Mouse (Mus musculus) hindbrain, embryonic 15.5 days (tissue): ENCODE data around the gene Prom2. TPM values are rescaled to one million over a fixed set of nuclear protein-coding genes. Genes with fewer than 3 reads are reported as not detected.

Experiments
- ATAC-seq: fragments of 200-750 bp; cut with Nextera tagmentation; 2 replicates; pipeline ENCODE4 v1.8.0; 2017; ENCODE audit warnings: low read depth, moderate number of reproducible peaks, moderate TSS enrichment; ENCODE audit not compliant: low FRiP score
- H3K27ac ChIP-seq: fragments of 300-500 bp; sonication (generic); replicated peaks from 2 replicates; pipeline ENCODE4 v1.5.1; 2015; ENCODE audit warnings: mild to moderate bottlenecking, inconsistent platforms
- H3K27me3 ChIP-seq: fragments of 300-500 bp; sonication (generic); 2 replicates; pipeline ENCODE4 v1.6.1; 2015; ENCODE audit warnings: control low read depth, inconsistent platforms
- H3K36me3 ChIP-seq: fragments of 300-500 bp; sonication (generic); 2 replicates; pipeline ENCODE4 v1.6.1; 2015; ENCODE audit warnings: control low read depth, inconsistent platforms
- H3K4me1 ChIP-seq: fragments of 300-500 bp; sonication (generic); replicated peaks from 2 replicates; pipeline ENCODE4 v1.6.1; 2015; ENCODE audit warnings: control low read depth, inconsistent platforms
- H3K4me2 ChIP-seq: fragments of 300-500 bp; sonication (generic); 2 replicates; pipeline ENCODE4 v1.6.1; 2015; ENCODE audit warnings: moderate library complexity, mild to moderate bottlenecking, inconsistent platforms
- H3K4me3 ChIP-seq: fragments of 300-500 bp; sonication (generic); 2 replicates; pipeline ENCODE4 v1.5.1; 2015; ENCODE audit warnings: mild to moderate bottlenecking, inconsistent platforms
- H3K9ac ChIP-seq: fragments of 300-500 bp; sonication (generic); 2 replicates; pipeline ENCODE4 v1.6.1; 2015; ENCODE audit warnings: inconsistent platforms
- H3K9me3 ChIP-seq: fragments of 300-500 bp; sonication (generic); 2 replicates; pipeline ENCODE4 v1.6.1; 2016; ENCODE audit warnings: control low read depth, inconsistent platforms
- WGBS: fragments of 180-500 bp; shearing (Covaris S2); methylation state at CpG from one replicate; pipeline ENCODE4 v1.1.7; 2015; 5-methylcytosine and 5-hydroxymethylcytosine counted together
- polyA plus RNA-seq: library from polyadenylated mRNA; unstranded; fragments of >200 nt; fragmentation: Nextera tagmentation; extraction: Ambion mirVana; gene quantifications from 2 replicates; pipeline ENCODE4 v1.2.1, GENCODE M21; 2015

The Prom2 gene
- polyA plus RNA-seq, 1 experiment from 2014 or later = 0.09 TPM

GRCm38 (mm10) chr2:127521172-127522005 is 19.9 kb downstream of the Prom2 start:
- H3K4me1 ChIP-seq = peaks cover 62% of the 10 kb centered on the region
- peak; percentile 67 for ATAC-seq
- H3K9ac ChIP-seq = peak overlapping the region; percentile 43
- H3K4me2 ChIP-seq = peak overlapping the region; percentile 56
- no peaks in the 10 kb centered on the region for H3K36me3 ChIP-seq
- H3K27me3 ChIP-seq = no peaks in the 10 kb centered on the region
- WGBS = 2% methylated on average over 18 of the region's 18 CpGs
- no peaks in the 10 kb centered on the region for H3K9me3 ChIP-seq
- H3K4me3 ChIP-seq = peak overlapping the region; percentile 42
- H3K27ac ChIP-seq = peak overlapping the region; percentile 84

GRCm38 (mm10) chr2:127520123-127520522 is 21.1 kb downstream of the Prom2 start:
- Histone ChIP-seq H3K27ac (no peak overlapping the region), H3K9me3 (no peaks in the 10 kb centered on the region), H3K4me2 (peak overlapping the region; percentile 56), H3K9ac (peak overlapping the region; percentile 43; the same call in 1 of the 2 replicates), H3K36me3 (no peaks in the 10 kb centered on the region), H3K4me3 (peak overlapping the region; percentile 42), H3K27me3 (no peaks in the 10 kb centered on the region), H3K4me1 (peaks cover 62% of the 10 kb centered on the region)
- no peak for ATAC-seq

- no peak for ATAC-seq
- Histone ChIP-seq H3K9me3 (no peaks in the 10 kb centered on the region), H3K27me3 (no peaks in the 10 kb centered on the region), H3K4me2 (peak overlapping the region; percentile 56), H3K36me3 (no peaks in the 10 kb centered on the region), H3K4me3 (no peak overlapping the region), H3K4me1 (peaks cover 62% of the 10 kb centered on the region), H3K9ac (no peak overlapping the region), H3K27ac (no peak overlapping the region)
- 85% methylated on average over 5 of the region's 5 CpGs for WGBS
Observed at GRCm38 (mm10) chr2:127519308-127519707, 22.0 kb downstream of the Prom2 start.

- H3K27me3 ChIP-seq = no peaks in the 10 kb centered on the region
- H3K36me3 ChIP-seq = no peaks in the 10 kb centered on the region
- no peak overlapping the region for H3K4me3 ChIP-seq
- H3K9ac ChIP-seq = no peak overlapping the region
- 71% methylated on average over 3 of the region's 3 CpGs for WGBS
- ATAC-seq = no peak
- no peak overlapping the region for H3K27ac ChIP-seq
- H3K4me1 ChIP-seq = peaks cover 58% of the 10 kb centered on the region
- no peaks in the 10 kb centered on the region for H3K9me3 ChIP-seq
- H3K4me2 ChIP-seq = peak overlapping the region; percentile 56
Observed at GRCm38 (mm10) chr2:127518831-127519230, 22.4 kb downstream of the Prom2 start.

GRCm38 (mm10) chr2:127518273-127518672 is 23.0 kb downstream of the Prom2 start:
- H3K4me1 ChIP-seq = peaks cover 57% of the 10 kb centered on the region
- ATAC-seq = no peak
- H3K27ac ChIP-seq = no peak overlapping the region
- H3K9me3 ChIP-seq = no peaks in the 10 kb centered on the region
- peak overlapping the region; percentile 56; the same call in 1 of the 2 replicates for H3K4me2 ChIP-seq
- H3K4me3 ChIP-seq = no peak overlapping the region
- H3K9ac ChIP-seq = no peak overlapping the region; the same call in 1 of the 2 replicates
- H3K36me3 ChIP-seq = no peaks in the 10 kb centered on the region
- WGBS = 28% methylated on average over 3 of the region's 3 CpGs
- no peaks in the 10 kb centered on the region for H3K27me3 ChIP-seq

- 71% methylated on average over 8 of the region's 8 CpGs for WGBS
- ATAC-seq = no peak
- Histone ChIP-seq H3K27ac (no peak overlapping the region), H3K36me3 (no peaks in the 10 kb centered on the region), H3K4me2 (no peak overlapping the region), H3K4me1 (peaks cover 46% of the 10 kb centered on the region), H3K9me3 (no peaks in the 10 kb centered on the region), H3K27me3 (no peaks in the 10 kb centered on the region), H3K4me3 (no peak overlapping the region), H3K9ac (no peak overlapping the region)
Observed at GRCm38 (mm10) chr2:127517081-127517480, 24.2 kb downstream of the Prom2 start.

- Histone ChIP-seq H3K4me3 (no peak overlapping the region), H3K4me2 (no peak overlapping the region), H3K27me3 (no peaks in the 10 kb centered on the region), H3K9ac (no peak overlapping the region), H3K36me3 (no peaks in the 10 kb centered on the region), H3K4me1 (peaks cover 29% of the 10 kb centered on the region), H3K27ac (no peak overlapping the region), H3K9me3 (no peaks in the 10 kb centered on the region)
- ATAC-seq = no peak
- 83% methylated on average over 9 of the region's 9 CpGs for WGBS
Observed at GRCm38 (mm10) chr2:127514380-127515124, 26.7 kb downstream of the Prom2 start.

GRCm38 (mm10) chr2:127513244-127513643 is 28.0 kb downstream of the Prom2 start:
- Histone ChIP-seq H3K4me2 (no peak overlapping the region), H3K27me3 (no peaks in the 10 kb centered on the region), H3K4me1 (peaks cover 18% of the 10 kb centered on the region), H3K9ac (no peak overlapping the region), H3K9me3 (no peaks in the 10 kb centered on the region), H3K36me3 (no peaks in the 10 kb centered on the region), H3K4me3 (no peak overlapping the region), H3K27ac (no peak overlapping the region)
- WGBS = 57% methylated on average over 3 of the region's 3 CpGs
- ATAC-seq = no peak

GRCm38 (mm10) chr2:127511426-127511825 is 29.8 kb downstream of the Prom2 start:
- no peak for ATAC-seq
- peaks cover 6% of the 10 kb centered on the region; the same call in 1 of the 2 replicates for H3K4me1 ChIP-seq
- H3K4me3 ChIP-seq = no peak overlapping the region
- no peak overlapping the region for H3K4me2 ChIP-seq
- no peaks in the 10 kb centered on the region for H3K27me3 ChIP-seq
- WGBS = 36% methylated on average over 4 of the region's 4 CpGs
- H3K36me3 ChIP-seq = no peaks in the 10 kb centered on the region
- no peak overlapping the region for H3K9ac ChIP-seq
- no peaks in the 10 kb centered on the region for H3K9me3 ChIP-seq
- H3K27ac ChIP-seq = no peak overlapping the region

- Histone ChIP-seq H3K4me2 (no peak overlapping the region), H3K27ac (peak overlapping the region; percentile 56; the same call in 1 of the 2 replicates), H3K36me3 (no peaks in the 10 kb centered on the region), H3K9me3 (no peaks in the 10 kb centered on the region), H3K9ac (no peak overlapping the region), H3K4me1 (peaks cover 18% of the 10 kb centered on the region), H3K4me3 (no peak overlapping the region), H3K27me3 (no peaks in the 10 kb centered on the region)
- no peak for ATAC-seq
- WGBS = 59% methylated on average over 7 of the region's 7 CpGs
Observed at GRCm38 (mm10) chr2:127507967-127508660, 33.2 kb downstream of the Prom2 start.

GRCm38 (mm10) chr2:127507077-127507774 is 34.0 kb downstream of the Prom2 start:
- Histone ChIP-seq H3K27me3 (no peaks in the 10 kb centered on the region), H3K9ac (no peak overlapping the region), H3K9me3 (no peaks in the 10 kb centered on the region), H3K36me3 (no peaks in the 10 kb centered on the region), H3K4me2 (no peak overlapping the region), H3K4me3 (no peak overlapping the region), H3K27ac (no peak overlapping the region), H3K4me1 (peaks cover 18% of the 10 kb centered on the region)
- peak; percentile 59 for ATAC-seq
- WGBS = 31% methylated on average over 7 of the region's 7 CpGs
